Mouse (Mus musculus): ENCODE results near the gene Ttc39a. TPM values are rescaled to one million over a fixed set of nuclear protein-coding genes. Genes with fewer than 3 reads are reported as not detected.

Gene Ttc39a
- polyA plus RNA-seq, 1 experiment from 2014 or later = 3.5 TPM

DNA sequence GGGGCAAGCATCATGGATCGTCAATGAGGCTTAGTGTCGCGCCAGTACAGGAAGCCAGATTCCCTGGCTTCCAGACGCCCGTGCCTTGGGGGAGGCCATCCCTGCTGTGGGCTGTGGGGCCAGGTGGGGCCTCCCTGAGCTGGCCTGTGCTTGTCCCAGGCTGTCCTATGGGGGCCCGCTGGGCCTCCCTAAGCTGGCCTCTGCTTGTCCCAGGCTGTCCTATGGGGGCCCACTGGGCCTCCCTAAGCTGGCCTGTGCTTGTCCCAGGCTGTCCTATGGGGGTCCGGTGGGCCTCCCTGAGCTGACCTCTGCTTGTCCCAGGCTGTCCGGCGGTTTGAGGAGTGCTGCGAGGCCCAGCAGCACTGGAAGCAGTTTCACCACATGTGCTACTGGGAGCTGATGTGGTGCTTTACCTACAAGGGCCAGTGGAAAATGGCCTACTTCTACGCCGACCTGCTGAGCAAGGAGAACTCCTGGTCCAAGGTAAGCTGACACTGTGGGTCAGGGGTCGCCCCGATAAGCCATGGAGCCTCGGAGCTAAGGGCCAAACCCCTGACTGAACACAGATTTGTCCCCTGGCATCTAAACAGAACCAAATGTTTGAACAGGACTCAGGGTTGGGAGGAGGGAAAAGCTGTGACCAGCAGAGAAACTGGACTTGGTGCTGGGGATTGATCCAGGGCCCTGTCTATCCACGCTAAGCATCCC, 26.4 kb downstream of the Ttc39a start:
- H3K4me3 ChIP-seq (replicated peaks; ENCODE audit: low read length) = no peak overlapping the region
- ATAC-seq (ENCODE audit: low FRiP score) (no peak), DNase-seq (ENCODE audit: low spot score) (no peak)
- no peak overlapping the region for H3K9ac ChIP-seq
- no peaks in the 10 kb centered on the region for H3K27me3 ChIP-seq (ENCODE audit: control insufficient read depth, insufficient read depth, low read length)
- H3K4me2 ChIP-seq (replicated peaks) = no peak overlapping the region
- 80% methylated on average over 16 of the region's 16 CpGs for WGBS
- no peaks in the 10 kb centered on the region for H3K4me1 ChIP-seq (replicated peaks; ENCODE audit: control insufficient read depth, insufficient read depth, low read length)
- H3K36me3 ChIP-seq (replicated peaks; ENCODE audit: control insufficient read depth, insufficient read depth) = no peaks in the 10 kb centered on the region
- no peak overlapping the region for H3K27ac ChIP-seq
- H3K9me3 ChIP-seq (ENCODE audit: control insufficient read depth, low read length) = no peaks in the 10 kb centered on the region

DNA sequence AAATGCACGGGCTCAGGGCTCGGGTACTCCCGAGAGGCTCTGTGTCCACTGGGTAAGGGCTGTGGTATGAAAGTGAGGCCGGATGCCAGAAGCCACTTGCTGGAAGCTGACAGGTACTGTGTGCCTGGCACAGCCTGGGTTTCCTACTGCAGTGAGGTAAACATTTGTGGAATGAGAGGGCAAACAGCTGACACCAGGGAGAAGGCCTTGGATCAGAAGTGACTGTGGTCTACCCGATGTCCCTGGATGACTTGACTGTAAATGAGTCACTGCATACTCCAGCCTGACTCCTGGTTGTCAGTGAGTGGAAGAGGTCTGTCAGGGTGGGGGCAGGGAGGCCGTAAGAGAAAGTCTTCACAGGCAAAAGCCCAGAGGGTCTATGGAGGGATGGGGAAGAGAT, 27.2 kb downstream of the Ttc39a start:
- 83% methylated on average over 6 of the region's 6 CpGs for WGBS
- Histone ChIP-seq H3K27ac (no peak overlapping the region), H3K36me3 (replicated peaks; ENCODE audit: control insufficient read depth, insufficient read depth) (no peaks in the 10 kb centered on the region), H3K27me3 (ENCODE audit: control insufficient read depth, insufficient read depth, low read length) (no peaks in the 10 kb centered on the region), H3K9ac (no peak overlapping the region), H3K4me1 (replicated peaks; ENCODE audit: control insufficient read depth, insufficient read depth, low read length) (no peaks in the 10 kb centered on the region), H3K4me3 (replicated peaks; ENCODE audit: low read length) (no peak overlapping the region), H3K4me2 (replicated peaks) (no peak overlapping the region), H3K9me3 (ENCODE audit: control insufficient read depth, low read length) (no peaks in the 10 kb centered on the region)
- ATAC-seq (ENCODE audit: low FRiP score) (no peak), DNase-seq (ENCODE audit: low spot score) (no peak)

DNA sequence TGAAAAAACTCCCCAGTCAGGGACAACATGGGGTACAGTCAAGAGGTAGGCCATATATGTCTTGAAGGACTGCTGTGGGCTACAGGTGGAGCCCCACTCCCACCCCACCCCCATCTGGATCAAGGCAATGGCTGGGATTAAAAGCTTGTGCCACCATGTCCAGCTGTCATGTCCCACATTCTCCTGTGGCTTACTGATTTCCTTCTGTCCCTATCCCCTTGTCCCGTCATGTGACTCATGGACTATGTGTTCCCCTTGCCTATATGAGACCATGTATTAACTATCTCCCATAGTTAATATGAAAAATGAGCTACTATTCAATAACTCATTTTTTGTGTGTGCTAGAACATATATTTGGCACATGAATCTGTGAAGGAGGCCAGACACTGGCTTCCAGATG, 27.8 kb downstream of the Ttc39a start:
- Histone ChIP-seq H3K36me3 (replicated peaks; ENCODE audit: control insufficient read depth, insufficient read depth) (no peaks in the 10 kb centered on the region), H3K4me1 (replicated peaks; ENCODE audit: control insufficient read depth, insufficient read depth, low read length) (no peaks in the 10 kb centered on the region), H3K4me3 (replicated peaks; ENCODE audit: low read length) (no peak overlapping the region), H3K4me2 (replicated peaks) (no peak overlapping the region), H3K27ac (no peak overlapping the region), H3K9me3 (ENCODE audit: control insufficient read depth, low read length) (no peaks in the 10 kb centered on the region), H3K27me3 (ENCODE audit: control insufficient read depth, insufficient read depth, low read length) (no peaks in the 10 kb centered on the region), H3K9ac (no peak overlapping the region)
- ATAC-seq (ENCODE audit: low FRiP score) = no peak
- 91% methylated on average over 1 of the region's 1 CpGs for WGBS
- DNase-seq (ENCODE audit: low spot score) = no peak

DNA sequence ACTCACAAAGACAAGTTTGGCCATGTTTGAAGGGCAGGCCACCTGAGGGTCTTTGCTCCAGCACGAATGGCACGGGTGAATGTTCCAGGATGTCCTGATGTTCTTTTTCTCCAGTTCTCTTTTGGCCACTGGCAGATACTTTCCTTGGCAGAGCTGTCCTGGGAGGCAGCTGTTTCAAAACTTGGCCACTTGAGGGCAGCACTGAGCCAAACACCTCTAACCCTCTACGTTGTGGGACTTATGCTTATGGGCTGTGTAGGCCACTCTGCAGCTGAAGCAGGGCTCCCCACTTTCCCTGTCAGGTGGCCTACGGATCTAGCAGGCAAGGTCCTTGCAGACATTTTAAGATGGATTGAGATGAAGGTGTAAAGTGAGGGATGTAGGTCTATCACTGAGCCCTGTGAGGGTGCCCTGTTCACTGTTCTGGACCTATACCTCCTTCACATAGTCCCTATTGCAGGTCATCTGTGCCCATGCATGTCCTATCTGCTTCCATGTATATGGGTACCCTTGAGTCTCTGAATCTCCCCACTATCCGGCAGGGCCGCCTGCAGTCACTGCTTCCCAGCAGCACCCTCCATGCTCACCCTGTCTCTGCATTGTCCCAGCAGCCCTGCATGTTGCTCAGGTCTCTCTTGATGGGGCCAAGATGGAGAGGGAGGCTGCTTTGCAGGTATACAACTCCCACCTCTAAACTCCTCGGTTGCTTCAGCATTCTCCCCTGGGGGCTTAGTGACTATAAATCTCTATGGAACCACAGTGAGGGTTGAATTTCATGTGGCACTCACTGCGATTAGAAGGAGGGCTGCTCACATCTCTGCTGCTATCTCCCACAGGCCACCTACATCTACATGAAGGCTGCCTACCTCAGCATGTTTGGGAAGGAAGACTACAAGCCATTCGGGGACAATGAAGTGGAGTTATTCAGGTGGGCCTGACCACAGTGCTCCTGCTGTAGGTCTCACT, 31.8 kb downstream of the Ttc39a start:
- peak; percentile 77 for ATAC-seq (ENCODE audit: low FRiP score)

DNA sequence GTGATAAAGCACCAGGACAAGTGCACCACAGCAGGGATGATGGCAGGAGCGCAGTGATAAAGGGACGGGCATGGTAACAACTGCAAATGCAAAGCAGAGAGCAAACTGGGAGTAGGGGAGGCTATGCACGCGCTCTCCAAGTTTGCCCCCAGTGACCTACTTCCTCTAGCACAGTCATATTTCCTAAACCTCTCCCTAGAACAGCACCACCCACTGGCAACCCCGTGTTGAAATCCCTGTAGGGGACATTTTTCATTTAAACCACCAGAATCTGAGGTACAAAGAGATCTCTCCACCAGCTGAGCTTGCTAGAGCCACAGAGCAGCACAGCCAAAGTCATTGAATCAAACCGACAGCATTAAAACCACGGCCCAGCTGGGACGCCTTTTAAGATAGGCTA, 32.7 kb downstream of the Ttc39a start:
- ATAC-seq (ENCODE audit: low FRiP score) (no peak), DNase-seq (ENCODE audit: low spot score) (no peak)
- 80% methylated on average over 8 of the region's 8 CpGs for WGBS
- no peak overlapping the region for H3K4me2 ChIP-seq (replicated peaks)
- H3K4me1 ChIP-seq (replicated peaks; ENCODE audit: control insufficient read depth, insufficient read depth, low read length) = no peaks in the 10 kb centered on the region
- no peaks in the 10 kb centered on the region for H3K9me3 ChIP-seq (ENCODE audit: control insufficient read depth, low read length)
- no peak overlapping the region for H3K27ac ChIP-seq
- H3K27me3 ChIP-seq (ENCODE audit: control insufficient read depth, insufficient read depth, low read length) = no peaks in the 10 kb centered on the region
- H3K36me3 ChIP-seq (replicated peaks; ENCODE audit: control insufficient read depth, insufficient read depth) = no peaks in the 10 kb centered on the region
- no peak overlapping the region for H3K9ac ChIP-seq
- H3K4me3 ChIP-seq (replicated peaks; ENCODE audit: low read length) = no peak overlapping the region

More for the DNA sequence above, 31.8 kb downstream of the Ttc39a start:
- Histone ChIP-seq H3K27me3 (ENCODE audit: control insufficient read depth, insufficient read depth, low read length) (no peaks in the 10 kb centered on the region), H3K36me3 (replicated peaks; ENCODE audit: control insufficient read depth, insufficient read depth) (no peaks in the 10 kb centered on the region), H3K9me3 (ENCODE audit: control insufficient read depth, low read length) (no peaks in the 10 kb centered on the region), H3K4me3 (replicated peaks; ENCODE audit: low read length) (no peak overlapping the region), H3K27ac (no peak overlapping the region), H3K4me1 (replicated peaks; ENCODE audit: control insufficient read depth, insufficient read depth, low read length) (no peaks in the 10 kb centered on the region), H3K4me2 (replicated peaks) (no peak overlapping the region), H3K9ac (no peak overlapping the region)
- DNase-seq (ENCODE audit: low spot score) = peak; percentile 74
- 55% methylated on average over 9 of the region's 9 CpGs for WGBS

DNA sequence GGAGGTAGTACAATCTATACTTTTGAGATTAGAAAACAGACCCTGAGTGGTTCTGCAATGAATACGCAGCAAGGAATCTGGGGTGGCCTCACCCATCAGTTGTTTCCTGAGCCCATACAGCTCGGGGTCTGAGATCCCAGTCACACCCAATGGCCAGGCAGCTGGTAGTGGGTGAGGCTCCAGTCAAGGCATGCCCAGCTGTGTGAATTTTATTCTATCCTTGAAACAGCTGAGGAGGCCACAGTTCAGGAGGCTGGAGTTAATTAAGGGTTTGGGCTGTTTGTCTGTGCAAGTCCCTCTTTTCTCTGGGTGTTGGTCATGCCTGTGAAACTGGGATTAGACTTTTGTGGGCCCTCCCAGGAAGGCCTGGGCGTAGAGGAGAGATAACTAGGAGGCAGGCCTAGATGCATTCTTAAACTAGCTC, 33.4 kb downstream of the Ttc39a start:
- no peaks in the 10 kb centered on the region for H3K4me1 ChIP-seq (replicated peaks; ENCODE audit: control insufficient read depth, insufficient read depth, low read length)
- no peak overlapping the region for H3K4me3 ChIP-seq (replicated peaks; ENCODE audit: low read length)
- WGBS = 89% methylated on average over 3 of the region's 3 CpGs
- H3K4me2 ChIP-seq (replicated peaks) = no peak overlapping the region
- no peak overlapping the region for H3K9ac ChIP-seq
- DNase-seq (ENCODE audit: low spot score) = no peak
- H3K9me3 ChIP-seq (ENCODE audit: control insufficient read depth, low read length) = no peaks in the 10 kb centered on the region
- no peaks in the 10 kb centered on the region for H3K27me3 ChIP-seq (ENCODE audit: control insufficient read depth, insufficient read depth, low read length)
- no peak overlapping the region for H3K27ac ChIP-seq
- ATAC-seq (ENCODE audit: low FRiP score) = no peak
- no peaks in the 10 kb centered on the region for H3K36me3 ChIP-seq (replicated peaks; ENCODE audit: control insufficient read depth, insufficient read depth)

DNA sequence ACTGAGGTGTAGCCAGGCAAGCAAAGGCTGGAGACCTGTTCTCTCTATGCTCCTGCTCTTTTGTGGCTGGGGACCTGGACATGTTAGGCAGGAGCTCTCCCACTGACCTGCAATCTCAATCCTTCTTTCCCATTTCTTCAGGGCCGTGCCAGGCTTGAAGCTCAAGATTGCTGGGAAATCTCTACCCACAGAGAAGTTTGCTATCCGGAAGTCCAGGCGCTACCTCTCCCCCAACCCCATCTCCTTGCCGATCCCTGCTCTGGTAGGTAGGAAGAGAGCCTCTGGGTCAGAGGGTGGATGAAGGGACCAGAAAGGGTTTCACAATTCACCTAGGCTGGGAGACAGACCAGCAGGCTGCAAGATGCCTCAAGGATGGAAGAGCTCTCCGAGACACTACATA, 34.0 kb downstream of the Ttc39a start:
- Histone ChIP-seq H3K4me3 (replicated peaks; ENCODE audit: low read length) (no peak overlapping the region), H3K4me1 (replicated peaks; ENCODE audit: control insufficient read depth, insufficient read depth, low read length) (no peaks in the 10 kb centered on the region), H3K27me3 (ENCODE audit: control insufficient read depth, insufficient read depth, low read length) (no peaks in the 10 kb centered on the region), H3K9ac (no peak overlapping the region), H3K4me2 (replicated peaks) (no peak overlapping the region), H3K9me3 (ENCODE audit: control insufficient read depth, low read length) (no peaks in the 10 kb centered on the region), H3K36me3 (replicated peaks; ENCODE audit: control insufficient read depth, insufficient read depth) (no peaks in the 10 kb centered on the region), H3K27ac (no peak overlapping the region)
- DNase-seq (ENCODE audit: low spot score) = no peak
- ATAC-seq (ENCODE audit: low FRiP score) = no peak
- WGBS = 95% methylated on average over 5 of the region's 5 CpGs

DNA sequence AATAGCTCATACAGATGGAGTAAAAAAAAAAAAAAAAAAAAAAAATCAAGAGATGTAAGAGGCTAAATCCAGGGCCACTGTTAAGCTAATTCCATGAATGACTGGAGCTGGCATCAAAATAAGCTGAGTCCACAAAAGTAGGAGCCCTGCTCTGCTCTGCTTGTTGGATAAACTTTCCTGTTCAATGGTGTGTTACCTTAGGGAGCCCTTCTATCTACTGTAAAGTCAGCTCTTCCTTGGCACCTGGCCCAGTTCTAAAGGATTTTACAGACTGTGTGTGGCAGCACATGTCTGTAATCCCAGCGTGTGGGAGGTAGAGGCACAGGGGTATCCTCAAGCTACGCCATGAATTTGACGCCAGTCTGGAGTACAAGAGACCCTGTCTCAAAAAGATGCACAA, 34.6 kb downstream of the Ttc39a start:
- Histone ChIP-seq H3K4me1 (replicated peaks; ENCODE audit: control insufficient read depth, insufficient read depth, low read length) (no peaks in the 10 kb centered on the region), H3K4me2 (replicated peaks) (no peak overlapping the region), H3K27me3 (ENCODE audit: control insufficient read depth, insufficient read depth, low read length) (no peaks in the 10 kb centered on the region), H3K36me3 (replicated peaks; ENCODE audit: control insufficient read depth, insufficient read depth) (0 out of 2 replicates have a peak, but pooled peaks cover 1% of the 10 kb centered on the region), H3K9me3 (ENCODE audit: control insufficient read depth, low read length) (no peaks in the 10 kb centered on the region), H3K4me3 (replicated peaks; ENCODE audit: low read length) (no peak overlapping the region), H3K9ac (no peak overlapping the region), H3K27ac (no peak overlapping the region)
- DNase-seq (ENCODE audit: low spot score) (no peak), ATAC-seq (ENCODE audit: low FRiP score) (no peak)
- WGBS = 78% methylated on average over 3 of the region's 3 CpGs

DNA sequence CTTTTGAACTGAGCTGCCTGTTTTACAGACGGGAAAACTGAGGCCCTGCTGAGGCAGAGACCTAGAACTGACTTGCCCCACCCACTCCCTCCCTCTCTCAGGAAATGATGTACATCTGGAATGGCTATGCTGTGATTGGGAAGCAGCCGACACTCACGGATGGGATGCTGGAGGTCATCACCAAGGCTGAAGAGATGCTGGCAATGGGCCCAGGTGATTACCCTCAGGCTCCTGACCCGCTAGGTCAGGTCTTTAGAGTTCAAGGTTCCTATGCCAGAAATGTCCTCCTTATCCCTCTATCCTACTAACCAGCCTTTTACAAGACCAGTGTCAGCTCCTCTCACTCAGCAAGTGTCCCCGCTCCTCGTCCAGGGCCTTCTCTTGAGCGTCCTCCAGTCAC, 35.7 kb downstream of the Ttc39a start:
- Histone ChIP-seq H3K4me1 (replicated peaks; ENCODE audit: control insufficient read depth, insufficient read depth, low read length) (no peaks in the 10 kb centered on the region), H3K4me3 (replicated peaks; ENCODE audit: low read length) (no peak overlapping the region), H3K27me3 (ENCODE audit: control insufficient read depth, insufficient read depth, low read length) (no peaks in the 10 kb centered on the region), H3K4me2 (replicated peaks) (no peak overlapping the region), H3K36me3 (replicated peaks; ENCODE audit: control insufficient read depth, insufficient read depth) (0 out of 2 replicates have a peak, but pooled peaks cover 3% of the 10 kb centered on the region), H3K9me3 (ENCODE audit: control insufficient read depth, low read length) (no peaks in the 10 kb centered on the region), H3K27ac (no peak overlapping the region), H3K9ac (no peak overlapping the region)
- ATAC-seq (ENCODE audit: low FRiP score) (no peak), DNase-seq (ENCODE audit: low spot score) (no peak)
- 93% methylated on average over 7 of the region's 7 CpGs for WGBS
